Mouse (Mus musculus) 416B (cell line): ENCODE data around the gene Slc46a2.

Experiments used
- DNase-seq: peaks from one replicate; pipeline ENCODE4 v3.0.0; 2011; ENCODE audit warnings: low read depth

Gene Slc46a2

DNA sequence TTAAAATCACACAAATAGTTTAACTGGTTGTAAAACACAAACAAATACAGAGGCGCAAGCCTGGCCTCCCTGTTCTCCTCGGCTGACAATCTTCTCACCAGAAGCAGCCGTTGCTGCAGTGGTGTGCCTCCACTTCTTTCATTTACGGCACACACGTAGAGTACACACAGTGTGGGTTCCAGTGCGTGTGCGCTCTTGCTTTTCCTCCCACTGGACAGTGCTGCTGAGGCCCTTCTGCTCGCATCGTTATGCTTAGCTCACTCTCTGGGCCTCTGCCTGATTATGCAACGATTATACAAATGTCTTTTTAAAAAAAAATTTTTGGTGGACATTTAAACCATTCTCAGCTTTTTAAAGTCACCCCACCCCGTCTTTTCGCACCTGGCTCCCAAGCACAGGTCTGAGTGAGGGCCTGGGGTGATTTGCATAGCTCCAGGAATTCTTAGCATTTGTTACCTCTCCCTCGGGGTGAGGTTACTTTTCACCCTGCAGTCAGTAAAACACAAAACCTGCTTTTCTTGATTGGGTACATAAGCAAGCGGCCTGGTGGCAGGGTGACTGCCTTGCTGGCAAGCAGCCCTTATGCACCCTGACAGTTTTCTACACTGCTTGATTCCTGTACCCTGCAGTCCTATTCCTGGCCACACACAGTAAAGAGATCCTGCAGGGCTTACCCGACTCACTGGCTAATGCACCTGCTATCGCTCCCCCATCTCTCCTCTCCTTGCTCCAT lies 55.0 kb downstream of the Slc46a2 start:
- no peak for DNase-seq
